Mouse (Mus musculus): Measurements from ENCODE around the gene Mif4gd.

DNA sequence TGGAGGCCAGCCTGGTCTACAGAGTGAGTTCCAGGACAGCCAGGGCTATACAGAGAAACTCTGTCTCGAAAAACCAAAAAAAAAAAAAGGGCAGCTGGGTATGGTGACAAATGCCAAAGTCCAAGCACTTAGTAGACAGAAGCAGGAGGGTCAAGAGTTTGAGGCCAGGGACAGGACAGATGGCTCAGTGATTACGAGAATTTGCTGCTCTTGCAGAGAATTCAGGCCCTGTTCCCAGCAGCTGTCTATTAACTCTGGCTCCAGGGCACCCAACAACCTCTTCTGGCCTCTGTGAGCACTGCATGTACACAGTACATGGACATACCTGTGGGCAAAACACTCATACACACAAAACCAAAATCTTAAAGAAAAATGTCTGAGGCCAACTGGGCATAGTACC lies 5.2 kb upstream of the Mif4gd start:
- TF ChIP-seq GATA1 (IDR thresholded peaks at IDR 0.05; ENCODE audit: low read length) (no peak), TAL1 (IDR thresholded peaks at IDR 0.05; ENCODE audit: low read length) (no peak)

Measured in erythroblast, embryonic 14.5 days (primary cell).